Mouse (Mus musculus) heart, adult 11 months (tissue): ENCODE measurements at regions not wholly inside any gene's neighbourhood (a gene's known extent, or its start where the extent isn't known, plus 50 kb on each side); places are given as distances from the start of the nearest gene placed in this dataset.
A peak's percentile ranks its signal among the peaks of the same experiment; 100 is the strongest.
"Not testable (repeated sequence)": the region's sequence is repeated elsewhere in the genome, so short reads cannot be mapped to it uniquely, and the experiment has no call there.

Source experiments
- DNase-seq: peaks from one replicate; pipeline ENCODE4 v3.0.0; 2022

GRCm38 (mm10) chr5:17208554-17209283, 164.3 kb upstream of the Speer4f2 start:
- DNase-seq, result no peak

GRCm38 (mm10) chr5:17210723-17211245, 162.2 kb upstream of the Speer4f2 start:
- DNase-seq, result no peak

- not testable (repeated sequence) for DNase-seq
Observed at GRCm38 (mm10) chr5:17223542-17223941, 149.4 kb upstream of the Speer4f2 start.

- DNase-seq, result peak; percentile 60
Observed at GRCm38 (mm10) chr5:17247732-17248606, 125.0 kb upstream of the Speer4f2 start.

GRCm38 (mm10) chr5:17260541-17261325, 112.2 kb upstream of the Speer4f2 start:
- DNase-seq, result peak; percentile 61

- DNase-seq, result peak; percentile 79
Observed at GRCm38 (mm10) chr5:17262126-17262525, 110.9 kb upstream of the Speer4f2 start.

- DNase-seq, result no peak
Observed at GRCm38 (mm10) chr5:17271153-17271552, 101.8 kb upstream of the Speer4f2 start.

- peak; percentile 70 for DNase-seq
Observed at GRCm38 (mm10) chr5:17271722-17272479, 101.1 kb upstream of the Speer4f2 start.

GRCm38 (mm10) chr5:17275346-17275745, 97.6 kb upstream of the Speer4f2 start:
- peak; percentile 22 for DNase-seq

- DNase-seq, result peak; percentile 56
Observed at GRCm38 (mm10) chr5:17276782-17277578, 96.0 kb upstream of the Speer4f2 start.

GRCm38 (mm10) chr5:17280203-17280602, 92.8 kb upstream of the Speer4f2 start:
- DNase-seq, result no peak

GRCm38 (mm10) chr5:17280951-17281350, 92.0 kb upstream of the Speer4f2 start:
- no peak for DNase-seq

- no peak for DNase-seq
Observed at GRCm38 (mm10) chr5:17289028-17289427, 84.0 kb upstream of the Speer4f2 start.

GRCm38 (mm10) chr5:17292559-17292958, 80.4 kb upstream of the Speer4f2 start:
- no peak for DNase-seq

GRCm38 (mm10) chr5:17296571-17297035, 76.4 kb upstream of the Speer4f2 start:
- no peak for DNase-seq

- DNase-seq, result no peak
Observed at GRCm38 (mm10) chr5:17299846-17300245, 73.1 kb upstream of the Speer4f2 start.

GRCm38 (mm10) chr5:17321501-17321900, 51.5 kb upstream of the Speer4f2 start:
- no peak for DNase-seq
